Mouse (Mus musculus) brain, embryonic 14.5 days (tissue): ENCODE measurements around the gene Pum1.

Experiments
- CTCF ChIP-seq: fragments of 200-500 bp; IDR thresholded peaks from 2 replicates; pipeline ENCODE4 v1.5.1; 2012; ENCODE audit warnings: inconsistent platforms, mild to moderate bottlenecking, moderate library complexity, borderline replicate concordance; ENCODE audit not compliant: insufficient read depth, insufficient read length; ENCODE audit errors: extremely low read depth
- POLR2A ChIP-seq: fragments of 200-500 bp; IDR thresholded peaks from 2 replicates; pipeline ENCODE4 v1.6.1; 2012; ENCODE audit warnings: mild to moderate bottlenecking, inconsistent platforms, borderline replicate concordance; ENCODE audit not compliant: poor library complexity, insufficient read depth, insufficient read length, severe bottlenecking; ENCODE audit errors: extremely low read depth

- TF ChIP-seq CTCF (no peak), POLR2A (no peak)
These were observed 17.7 kb upstream of the Pum1 start for GRCm38 (mm10) chr4:130645426-130645825.
